Mouse (Mus musculus) liver, embryonic 14.5 days (tissue): ENCODE data around the gene Trim26.

ENCODE experiments used
- CTCF ChIP-seq: IDR thresholded peaks from 2 replicates; pipeline ENCODE4 v1.5.1; 2016; ENCODE audit warnings: antibody characterized with exemption, low read depth, control low read depth
- EP300 ChIP-seq: IDR thresholded peaks from 2 replicates; pipeline ENCODE4 v1.6.1; 2016; ENCODE audit warnings: antibody characterized with exemption, low read depth

- TF ChIP-seq EP300 (no peak), CTCF (peak; percentile 12; the same call in 1 of the 2 replicates)
These were observed 33.2 kb downstream of the Trim26 start for GRCm38 (mm10) chr17:36869955-36870810.
